Mouse (Mus musculus): ENCODE measurements around the gene Rpl10.

GRCm38 (mm10) chrX:74245687-74246086 lies 24.9 kb upstream of the Rpl10 start:
- TF ChIP-seq CTCF (IDR thresholded peaks at IDR 0.05; ENCODE audit: borderline replicate concordance, control insufficient read depth, extremely low read depth, insufficient read depth, low read length, poor library complexity) (no peak), POLR2A (IDR thresholded peaks at IDR 0.05; ENCODE audit: control insufficient read depth, extremely low read depth, insufficient read depth, low read length, poor library complexity) (0 out of 2 replicates have a peak, but pooled peaks have one; percentile 32)
